Comparison of ENCODE assay signal across 8 mouse cellular contexts in the genomic region with DNA sequence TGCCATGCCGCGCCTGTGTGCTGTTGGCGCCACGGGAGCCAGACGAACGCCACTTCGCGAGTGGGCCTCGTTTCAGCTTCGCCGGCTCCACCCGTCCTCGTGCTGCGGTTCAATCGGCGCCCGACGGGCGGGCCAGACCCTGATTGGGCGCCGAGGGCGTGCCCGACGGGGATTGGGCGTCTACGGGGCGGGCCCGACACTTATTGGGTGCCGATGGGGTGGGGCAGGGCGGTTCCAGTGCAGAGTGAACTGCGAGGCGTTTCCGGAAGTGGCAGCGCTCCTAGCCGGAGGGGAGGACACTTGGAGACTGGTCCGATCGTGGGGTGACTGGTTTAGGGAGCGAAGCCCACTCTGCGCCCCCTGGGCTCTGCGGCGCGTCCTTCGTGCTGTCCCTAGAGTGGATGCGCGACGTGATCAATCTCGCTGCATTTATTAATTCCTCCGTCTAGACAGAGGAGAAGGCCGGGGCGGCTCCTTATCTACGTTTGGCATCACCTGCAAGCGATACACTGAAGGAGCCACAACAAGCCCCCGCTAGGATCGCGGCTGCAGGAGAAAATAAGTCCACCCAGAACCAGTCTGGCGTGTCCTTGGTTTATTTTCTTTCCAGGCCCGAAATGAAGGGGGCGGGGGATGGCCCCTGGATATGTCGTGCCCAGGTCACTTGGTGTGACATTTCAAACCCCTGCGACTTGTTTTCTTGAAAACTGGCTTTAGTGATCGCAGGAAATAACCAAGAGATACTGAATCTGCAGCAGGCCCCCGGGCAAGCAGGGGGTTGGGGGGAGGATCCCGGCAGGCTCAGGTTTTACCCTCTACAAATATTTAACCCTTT. TPM values are rescaled to one million over a fixed set of nuclear protein-coding genes. Genes with fewer than 3 reads are reported as not detected.
DNase-seq lines count a peak whose midpoint lies in the region; ATAC-seq and TF ChIP-seq lines count a peak whose summit lies in the region.

No protein-coding gene starts in this region.

- TF ChIP-seq CTCF in intestine, postnatal 0 days (IDR thresholded peaks at IDR 0.05; ENCODE audit: low read depth) = no peak

- H3K27ac ChIP-seq in intestine, postnatal 0 days (ENCODE audit: low read depth, low read length) = no peak overlapping the region
- H3K27ac ChIP-seq in liver, embryonic 16.5 days (ENCODE audit: low read length) = no peak overlapping the region
- no peak overlapping the region for H3K27ac ChIP-seq in neural tube, embryonic 15.5 days (replicated peaks)

- peak; percentile 55; the same call in 1 of the 2 replicates for ATAC-seq in intestine, postnatal 0 days
- ATAC-seq in liver, embryonic 16.5 days (ENCODE audit: low read depth) = peak; percentile 72
- peak; percentile 23; the same call in 1 of the 2 replicates for ATAC-seq in neural tube, embryonic 15.5 days (ENCODE audit: low FRiP score)

- no peak overlapping the region for H3K9ac ChIP-seq in intestine, postnatal 0 days (ENCODE audit: low read depth, low read length)
- H3K9ac ChIP-seq in liver, embryonic 16.5 days (ENCODE audit: low read depth, low read length) = no peak overlapping the region
- H3K9ac ChIP-seq in neural tube, embryonic 15.5 days (replicated peaks) = no peak overlapping the region

- H3K9me3 ChIP-seq in intestine, postnatal 0 days (ENCODE audit: control insufficient read depth) = no peaks in the 10 kb centered on the region
- peaks cover 3% of the 10 kb centered on the region for H3K9me3 ChIP-seq in liver, embryonic 16.5 days (replicated peaks; ENCODE audit: control insufficient read depth, low read length)
- no peaks in the 10 kb centered on the region for H3K9me3 ChIP-seq in neural tube, embryonic 15.5 days (replicated peaks)

- peaks cover 2% of the 10 kb centered on the region; the same call in 1 of the 2 replicates for H3K4me1 ChIP-seq in intestine, postnatal 0 days (replicated peaks; ENCODE audit: control insufficient read depth, insufficient read depth, low read length)
- H3K4me1 ChIP-seq in liver, embryonic 16.5 days (ENCODE audit: control insufficient read depth, low read depth, low read length) = peaks cover 16% of the 10 kb centered on the region
- H3K4me1 ChIP-seq in neural tube, embryonic 15.5 days = peaks cover 35% of the 10 kb centered on the region

- peaks cover 69% of the 10 kb centered on the region for H3K27me3 ChIP-seq in intestine, postnatal 0 days (replicated peaks; ENCODE audit: control insufficient read depth, insufficient read depth, low read length)
- H3K27me3 ChIP-seq in liver, embryonic 16.5 days (ENCODE audit: control insufficient read depth, insufficient read depth, low read depth, low read length) = peaks cover 79% of the 10 kb centered on the region
- H3K27me3 ChIP-seq in neural tube, embryonic 15.5 days (replicated peaks) = peaks cover 83% of the 10 kb centered on the region

- H3K4me3 ChIP-seq in intestine, postnatal 0 days (ENCODE audit: low read depth, low read length) = peak overlapping the region; percentile 28
- H3K4me3 ChIP-seq in liver, embryonic 16.5 days (ENCODE audit: low read depth, low read length) = peak overlapping the region; percentile 34
- peak overlapping the region; percentile 18 for H3K4me3 ChIP-seq in neural tube, embryonic 15.5 days (replicated peaks)

- H3K36me3 ChIP-seq in intestine, postnatal 0 days (ENCODE audit: control insufficient read depth, insufficient read depth) = no peaks in the 10 kb centered on the region
- no peaks in the 10 kb centered on the region for H3K36me3 ChIP-seq in liver, embryonic 16.5 days (ENCODE audit: control insufficient read depth, insufficient read depth)
- no peaks in the 10 kb centered on the region for H3K36me3 ChIP-seq in neural tube, embryonic 15.5 days

- H3K4me2 ChIP-seq in intestine, postnatal 0 days (replicated peaks; ENCODE audit: low read depth) = peak overlapping the region; percentile 60
- H3K4me2 ChIP-seq in liver, embryonic 16.5 days (ENCODE audit: low read depth, low read length) = peak overlapping the region; percentile 22
- peak overlapping the region; percentile 40 for H3K4me2 ChIP-seq in neural tube, embryonic 15.5 days

- WGBS in intestine, postnatal 0 days = 17% methylated on average over 63 of the region's 63 CpGs
- WGBS in liver, embryonic 16.5 days (ENCODE audit: insufficient replicate concordance) = 4% methylated on average over 63 of the region's 63 CpGs
- WGBS in neural tube, embryonic 15.5 days = 2% methylated on average over 59 of the region's 63 CpGs

- peak; percentile 14 for DNase-seq in cerebellum, adult 11 months
- DNase-seq in cerebellum, adult 9-10 months = no peak
- peak; percentile 52 for DNase-seq in cerebellum, postnatal 10 days
- peak; percentile 45 for DNase-seq in gastrocnemius, postnatal 25 days
- DNase-seq in layer of hippocampus, adult 8-10 months (ENCODE audit: low spot score in 2 of 2) = no peak

RNA-seq across cellular contexts. Expression of a gene that starts 7.9 kb away (rescaled TPM):
- not detected for total RNA-seq in gastrocnemius, postnatal 25 days (2021)
- polyA plus RNA-seq in intestine, postnatal 0 days (2015; fragmentation: Nextera tagmentation; extraction: Ambion mirVana) = 1.4 TPM in 2 replicates
- 0.06 and 0.22 TPM in 2 replicates for polyA plus RNA-seq in liver, embryonic 16.5 days (2015; fragmentation: Nextera tagmentation; extraction: Ambion mirVana)
- polyA plus RNA-seq in neural tube, embryonic 15.5 days (2015; fragmentation: Nextera tagmentation; extraction: Ambion mirVana) = 13.7 and 18.0 TPM in 2 replicates
- under 1 TPM in 1 of 4 experiments, not detected in 3; 0.41 TPM for total RNA-seq in layer of hippocampus, adult 8-10 months (2022)

RNA-seq across cellular contexts. Expression of a gene that starts 34.4 kb away (rescaled TPM):
- 100 to 1,000 TPM; 245 to 247 TPM for total RNA-seq in gastrocnemius, postnatal 25 days (2021)
- 331 and 336 TPM in 2 replicates for polyA plus RNA-seq in intestine, postnatal 0 days (2015; fragmentation: Nextera tagmentation; extraction: Ambion mirVana)
- polyA plus RNA-seq in liver, embryonic 16.5 days (2015; fragmentation: Nextera tagmentation; extraction: Ambion mirVana) = 236 and 247 TPM in 2 replicates
- 100 and 139 TPM in 2 replicates for polyA plus RNA-seq in neural tube, embryonic 15.5 days (2015; fragmentation: Nextera tagmentation; extraction: Ambion mirVana)
- 10 to 100 TPM; 34.6 to 44.8 (median 40.8) TPM for total RNA-seq in layer of hippocampus, adult 8-10 months (2022)

Comparison
In these comparisons a context has a peak if more than half of its experiments do, and no peak if none do; other contexts are left out.
1. DNase-seq: peak in cerebellum, adult 11 months (single experiment), cerebellum, postnatal 10 days (2 of 2) and gastrocnemius, postnatal 25 days (single experiment); none in cerebellum, adult 9-10 months (single experiment) and layer of hippocampus, adult 8-10 months (0 of 2).
2. Peak in every context shown above with its lines, with median percentiles within 50 percentile points of each other: ATAC-seq, H3K4me2 ChIP-seq and H3K4me3 ChIP-seq.